Mouse (Mus musculus) cerebellum, adult (tissue): ENCODE results near the gene Sstr5.

Experiments used
- ATAC-seq: cut with Nextera tagmentation; 2 replicates; pipeline ENCODE4 v1.9.2; 2017; ENCODE audit warnings: mild to moderate bottlenecking, moderate library complexity, mixed read lengths; ENCODE audit not compliant: insufficient number of reproducible peaks, low FRiP score, low TSS enrichment

Sstr5 gene

DNA sequence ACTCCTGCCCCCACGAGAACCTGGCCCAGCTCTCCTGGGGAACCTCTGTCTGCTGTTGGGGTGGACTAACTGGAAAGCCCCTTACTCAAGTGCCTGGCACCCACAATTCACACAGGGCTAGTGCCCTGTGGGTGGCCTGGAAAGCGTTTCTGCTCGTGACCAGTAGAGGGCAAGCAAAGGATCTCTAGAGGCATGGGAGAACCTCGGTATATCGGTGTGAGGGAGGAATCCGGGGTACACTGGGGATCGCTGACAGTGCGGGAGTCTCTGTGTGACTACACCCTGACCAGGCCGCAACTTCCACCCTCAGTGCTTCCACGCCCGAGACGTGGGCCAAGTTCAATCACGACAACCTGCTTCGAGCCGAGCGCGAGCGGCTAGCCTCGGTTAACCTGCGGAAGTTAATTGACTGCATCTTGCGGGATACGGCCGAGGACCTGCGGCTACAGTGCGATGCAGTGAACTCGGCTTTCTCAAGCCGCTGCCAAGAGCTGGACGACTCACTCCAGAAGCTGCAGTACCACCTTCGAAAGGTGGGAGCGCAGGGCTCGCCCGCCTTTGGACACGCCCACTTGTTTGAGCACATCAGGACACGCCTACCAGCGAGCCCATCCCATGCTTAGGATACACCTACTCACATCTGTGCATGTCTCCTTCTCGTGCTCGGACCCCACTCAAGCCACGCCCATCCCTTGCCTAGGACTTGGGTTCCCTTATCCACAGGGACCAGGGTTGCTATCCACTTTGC, 22.6 kb downstream of the Sstr5 start:
- no peak for ATAC-seq

DNA sequence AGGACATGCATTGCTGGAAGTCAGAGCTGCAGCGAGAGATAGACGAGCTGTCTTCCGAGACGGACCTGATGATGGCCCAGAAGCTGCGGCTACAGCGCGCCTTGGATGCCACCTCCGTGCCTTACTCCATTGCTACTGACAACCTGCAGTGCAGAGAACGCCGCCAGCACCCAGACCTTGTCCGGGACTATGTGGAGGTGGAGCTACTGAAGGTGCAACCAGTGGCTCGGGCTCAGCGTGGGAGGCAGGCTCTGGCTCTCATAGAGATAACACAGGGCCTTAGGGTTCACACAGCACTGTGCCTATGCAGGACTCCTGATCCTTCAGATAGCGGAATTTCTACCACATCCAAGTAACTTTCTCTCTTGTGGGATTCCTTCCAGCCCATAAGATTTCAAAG, 25.0 kb downstream of the Sstr5 start:
- no peak for ATAC-seq

DNA sequence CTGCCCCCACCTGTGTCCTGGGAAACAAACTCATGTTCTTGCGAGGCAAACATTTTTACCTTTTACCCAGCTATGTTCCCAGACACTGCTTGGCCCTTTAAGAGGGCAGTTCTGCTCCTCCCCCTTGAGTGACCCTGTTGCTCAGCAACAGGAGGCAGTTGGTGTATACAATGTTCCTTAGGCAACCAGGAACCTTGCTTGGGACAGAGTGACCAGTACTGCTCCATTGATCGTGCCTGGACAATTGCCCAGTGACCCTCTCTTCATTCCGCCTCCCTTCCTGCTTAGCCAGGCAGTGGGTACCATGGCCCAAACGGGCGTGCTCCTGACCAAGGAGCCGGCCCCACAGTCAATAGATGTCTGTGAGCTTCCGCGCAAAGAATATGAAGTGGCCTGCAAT, 25.7 kb downstream of the Sstr5 start:
- ATAC-seq = no peak

DNA sequence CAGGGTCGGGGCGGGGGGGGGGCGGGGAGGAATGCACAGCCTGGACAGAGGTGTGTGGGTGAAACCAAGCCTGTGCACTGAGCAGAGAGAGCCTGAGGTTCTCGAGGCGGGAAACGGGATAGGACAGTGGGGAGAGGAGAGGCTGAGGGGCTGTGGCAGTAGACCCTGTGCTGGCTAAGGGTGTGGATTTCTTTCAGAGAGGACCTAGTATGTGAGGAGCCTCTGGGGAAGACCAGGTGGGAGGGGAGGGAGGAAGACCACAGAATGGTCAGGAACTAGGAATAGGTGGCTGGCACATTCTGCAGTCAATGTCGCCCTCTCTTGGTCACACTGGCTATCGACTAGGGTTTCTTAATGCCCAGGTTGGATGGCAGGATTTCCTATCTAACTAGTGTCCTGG, 27.3 kb downstream of the Sstr5 start:
- no peak for ATAC-seq

DNA sequence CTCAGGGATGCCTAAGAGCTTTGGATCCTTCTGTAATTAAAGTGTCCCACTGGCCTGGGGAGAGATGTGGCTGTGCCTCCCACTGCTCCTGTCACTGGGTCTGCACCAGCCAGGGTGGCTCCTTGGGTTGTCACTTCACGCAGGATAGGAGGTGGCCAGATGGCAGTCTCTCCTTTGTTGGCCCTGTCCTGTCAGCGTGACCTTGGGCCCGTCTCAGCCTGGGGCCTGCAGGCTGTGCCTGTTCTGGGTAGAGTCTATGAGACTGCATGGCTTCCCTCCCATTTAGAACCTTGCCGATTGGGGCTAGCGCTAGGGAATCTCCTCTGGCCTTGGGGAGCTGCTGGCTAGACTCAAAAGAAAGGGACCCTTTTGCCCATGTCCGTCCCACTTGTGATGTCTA, 28.8 kb downstream of the Sstr5 start:
- ATAC-seq = no peak

DNA sequence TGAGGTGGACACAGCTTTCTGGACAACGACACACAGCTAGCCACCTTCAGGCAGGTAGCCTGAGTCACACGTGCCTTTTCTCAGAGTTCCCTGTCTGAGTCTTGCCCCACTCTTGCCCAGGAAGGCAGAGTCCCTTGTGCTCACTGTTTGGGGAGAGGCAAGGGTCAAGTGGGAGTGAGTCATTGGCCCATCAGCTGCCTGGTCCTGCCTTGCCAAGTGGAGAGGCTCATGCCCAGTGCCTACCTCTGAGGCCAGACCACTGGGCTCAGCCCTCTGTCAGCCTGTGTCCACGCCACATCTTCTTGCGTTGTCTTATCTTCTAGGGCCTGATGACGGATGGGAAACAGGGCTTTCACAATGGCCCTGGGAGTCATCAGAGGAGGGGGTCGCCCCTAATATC, 29.3 kb downstream of the Sstr5 start:
- no peak for ATAC-seq

DNA sequence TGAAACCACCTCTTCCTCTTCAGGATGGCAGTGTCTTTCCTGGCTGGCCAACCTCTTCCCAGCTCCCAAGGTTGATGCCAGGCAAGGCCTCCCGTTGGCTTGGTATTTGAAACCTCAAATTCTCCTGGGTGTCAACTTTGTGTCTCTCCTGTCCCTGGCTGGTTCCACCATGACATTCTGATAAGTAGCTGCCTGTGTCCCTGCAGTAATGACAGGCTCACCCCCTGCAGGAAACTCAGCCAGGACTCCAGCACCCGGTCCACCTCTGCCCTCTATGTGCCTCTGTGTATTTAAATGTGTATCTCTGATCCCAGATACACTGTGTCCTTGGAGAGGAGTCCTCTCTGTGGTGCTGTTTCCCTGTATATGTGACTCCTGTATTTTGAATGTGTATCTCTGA, 30.8 kb downstream of the Sstr5 start:
- no peak for ATAC-seq

DNA sequence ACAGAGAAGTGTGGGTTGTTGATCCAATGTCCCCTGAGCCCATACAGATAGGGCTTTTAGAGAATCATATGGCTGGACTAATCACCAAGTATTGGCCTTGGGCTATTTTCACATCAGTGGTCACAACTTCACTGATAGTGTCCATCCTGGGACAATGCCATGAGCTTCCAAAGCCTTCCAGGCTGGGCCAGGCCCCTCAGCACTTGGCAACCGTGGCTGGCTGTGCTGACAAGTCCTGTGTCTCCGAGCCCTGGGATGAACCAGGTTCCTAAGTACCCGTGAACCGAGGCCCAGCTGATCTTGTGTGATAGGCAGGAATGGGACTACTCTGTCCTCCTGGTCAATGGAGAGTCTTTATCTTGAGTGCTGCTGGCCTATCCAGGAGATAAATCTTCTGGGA, 33.0 kb downstream of the Sstr5 start:
- ATAC-seq = no peak

DNA sequence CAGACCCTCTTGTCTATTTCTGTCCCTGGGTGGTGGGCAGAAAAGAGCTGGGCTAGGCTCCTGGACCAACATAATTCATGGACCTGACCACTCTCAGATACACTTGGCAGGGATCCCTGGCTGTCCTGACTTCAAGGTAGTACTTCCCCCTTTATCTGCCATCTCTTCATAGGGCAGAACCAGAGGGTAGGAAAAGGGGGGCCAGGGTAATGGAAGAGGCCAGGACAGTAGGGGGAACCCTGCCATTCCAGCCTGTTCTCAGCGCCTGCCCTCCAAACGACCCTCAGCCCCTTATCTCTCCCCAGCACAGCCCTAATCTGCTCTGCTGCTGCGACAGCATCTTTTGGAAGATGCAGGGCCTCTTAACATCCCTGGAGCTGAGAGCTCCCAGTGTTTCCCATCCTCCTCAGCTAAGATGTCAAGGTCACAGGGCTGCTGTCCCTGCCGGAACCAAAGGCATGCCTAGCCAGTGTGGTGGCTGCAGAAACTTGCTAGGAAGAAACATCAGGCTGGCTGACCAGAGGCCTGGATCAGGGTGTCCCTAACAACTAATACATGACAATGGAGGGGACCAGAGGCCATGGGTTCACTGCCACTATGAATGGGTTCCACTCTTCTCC, 33.7 kb downstream of the Sstr5 start:
- ATAC-seq = no peak

DNA sequence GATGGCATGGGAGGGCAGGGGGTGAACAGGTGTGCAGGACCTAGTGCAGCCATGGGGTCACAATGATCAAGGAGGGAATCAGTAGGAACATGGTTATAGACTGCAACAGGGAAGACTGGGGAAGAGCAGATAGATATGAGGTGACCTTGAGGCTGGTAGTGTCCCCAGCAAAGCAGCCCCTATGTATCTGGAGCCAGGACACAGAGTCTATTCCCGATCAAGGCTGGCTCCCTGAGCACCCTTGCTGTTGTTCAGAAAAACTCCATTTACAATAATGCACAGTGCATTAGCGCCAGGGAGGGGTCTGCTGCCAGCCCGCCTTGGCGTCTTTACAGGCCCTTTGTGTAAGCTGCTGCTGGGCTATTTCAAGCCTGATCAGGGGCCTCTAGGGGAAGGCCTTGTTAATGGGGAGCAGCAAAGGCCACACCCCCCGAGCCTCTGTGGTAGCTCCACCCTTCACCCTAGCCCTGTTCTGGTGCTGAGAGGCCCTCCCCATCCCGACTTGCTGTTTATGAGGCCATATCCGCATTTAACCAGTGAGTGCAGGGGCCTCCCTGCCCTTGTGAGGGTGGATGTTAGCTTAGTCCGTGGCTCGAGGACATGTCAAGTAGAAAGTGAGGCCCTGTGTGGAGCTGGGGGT, 34.7 kb downstream of the Sstr5 start:
- no peak for ATAC-seq

DNA sequence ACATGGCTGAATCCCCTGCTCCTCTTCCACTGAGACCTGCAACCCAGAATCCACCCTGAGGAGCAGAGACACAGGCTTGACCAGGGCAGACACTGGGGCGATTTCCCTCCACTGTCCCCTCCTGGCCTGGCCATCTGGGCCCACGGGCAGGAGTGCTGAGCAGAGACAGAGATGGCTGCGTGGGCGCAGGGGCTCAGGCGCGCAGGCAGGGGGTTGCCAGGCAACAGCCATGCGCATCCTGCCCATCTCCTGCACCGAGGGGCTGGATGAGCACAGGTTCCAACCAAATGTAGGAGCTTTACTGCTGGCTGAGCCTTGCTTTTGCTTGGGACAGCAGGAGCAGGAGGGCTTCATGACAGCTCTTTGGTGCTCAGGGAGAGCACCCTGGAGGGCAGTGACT, 40.5 kb downstream of the Sstr5 start:
- no peak for ATAC-seq

DNA sequence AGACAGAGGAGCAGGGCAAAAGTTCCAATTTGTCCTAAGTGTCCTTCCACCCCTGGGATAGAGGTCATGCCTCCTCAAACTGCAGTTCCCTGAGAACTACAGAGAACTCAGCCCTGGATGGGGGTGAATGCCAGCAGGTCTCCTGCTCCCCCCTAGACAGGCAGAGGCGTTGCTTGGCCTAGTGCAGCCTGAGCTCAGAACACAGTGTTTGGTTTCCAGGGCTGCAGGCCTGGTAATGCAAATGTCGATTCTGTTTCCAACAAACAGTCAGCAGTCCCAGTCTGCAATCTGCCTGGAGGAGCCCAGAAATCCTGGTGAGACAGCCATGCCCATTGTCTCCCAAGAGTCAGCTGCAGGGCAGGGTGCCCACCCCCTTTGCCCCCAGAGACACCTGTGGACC, 42.8 kb downstream of the Sstr5 start, which contains the start of gene Tekt4:
Gene Tekt4 (plus strand): TSS at position 344 of the 400 bp plus-strand sequence.
- ATAC-seq = no peak

DNA sequence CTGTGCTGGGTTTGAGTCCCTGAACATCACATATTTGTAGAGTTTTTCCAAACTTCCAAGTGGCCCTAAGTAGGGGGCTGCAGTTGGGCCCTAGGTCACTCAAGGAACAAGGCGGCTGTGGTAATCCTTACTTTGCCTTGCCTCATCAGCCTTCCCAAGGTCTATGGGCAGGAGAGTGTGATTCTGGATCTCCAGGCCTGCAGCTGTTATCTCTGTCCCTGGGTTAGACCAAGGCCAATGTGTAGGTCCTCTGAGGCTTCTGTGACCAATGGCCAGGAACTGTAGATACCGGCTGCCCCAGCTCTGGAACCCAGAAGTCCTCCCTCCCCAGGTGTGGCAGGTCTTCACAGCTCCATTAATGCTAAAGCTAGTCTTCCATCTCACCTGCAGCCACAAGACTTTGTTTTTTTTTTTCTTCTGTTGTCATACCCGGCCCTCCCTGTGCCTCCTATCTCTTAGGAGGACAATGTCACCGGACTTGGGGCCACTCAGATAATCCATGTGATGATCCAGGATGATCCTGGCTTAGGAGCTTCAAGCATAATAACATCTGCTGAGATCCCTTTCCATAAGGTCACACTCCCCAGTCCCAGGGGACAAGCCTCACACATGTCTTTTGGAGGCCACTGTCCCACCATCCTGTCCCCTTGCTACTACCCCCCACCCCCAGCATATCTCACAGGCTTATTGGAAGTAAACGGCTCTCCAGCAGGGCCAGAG, 44.7 kb downstream of the Sstr5 start:
- no peak for ATAC-seq

DNA sequence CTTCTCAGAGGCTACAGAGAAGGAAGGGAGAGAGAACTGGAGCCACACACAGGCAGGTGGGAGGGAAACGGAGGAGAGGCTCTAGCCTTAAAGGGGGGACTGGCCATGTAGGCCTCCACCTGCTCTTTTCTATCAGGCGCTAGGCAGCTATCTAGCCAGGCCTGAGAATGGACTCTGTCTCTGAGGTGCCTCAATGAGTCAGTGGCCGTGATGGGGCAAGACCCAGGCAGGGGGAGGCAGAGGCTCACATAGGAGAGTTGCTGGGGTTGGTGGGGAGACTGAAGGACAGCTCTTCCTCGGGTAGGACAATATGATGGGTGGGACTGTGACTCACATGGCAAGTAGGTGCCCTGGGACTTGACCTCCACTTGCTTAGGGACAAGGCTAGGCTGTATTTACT, 46.8 kb downstream of the Sstr5 start:
- no peak for ATAC-seq

DNA sequence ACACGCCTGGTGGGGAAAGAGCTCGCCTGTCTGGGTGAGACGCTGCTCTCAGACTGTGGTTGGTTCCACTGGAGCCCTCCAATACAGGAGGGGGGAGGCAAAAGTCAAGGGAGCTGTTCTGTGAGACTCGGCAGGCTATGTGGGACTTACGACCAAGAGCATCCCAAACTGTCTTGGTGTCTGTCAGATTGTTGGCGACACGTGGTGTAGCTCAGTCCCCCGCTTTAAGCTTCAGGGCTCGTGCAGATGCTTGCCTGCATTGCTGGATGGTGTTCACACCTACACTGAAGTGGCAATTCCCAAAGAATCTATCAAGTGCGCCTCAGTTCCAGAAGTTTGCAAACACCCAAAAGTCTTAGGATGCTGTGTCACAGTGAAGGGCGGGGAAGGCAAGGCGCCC, 49.2 kb downstream of the Sstr5 start:
- ATAC-seq = no peak

DNA sequence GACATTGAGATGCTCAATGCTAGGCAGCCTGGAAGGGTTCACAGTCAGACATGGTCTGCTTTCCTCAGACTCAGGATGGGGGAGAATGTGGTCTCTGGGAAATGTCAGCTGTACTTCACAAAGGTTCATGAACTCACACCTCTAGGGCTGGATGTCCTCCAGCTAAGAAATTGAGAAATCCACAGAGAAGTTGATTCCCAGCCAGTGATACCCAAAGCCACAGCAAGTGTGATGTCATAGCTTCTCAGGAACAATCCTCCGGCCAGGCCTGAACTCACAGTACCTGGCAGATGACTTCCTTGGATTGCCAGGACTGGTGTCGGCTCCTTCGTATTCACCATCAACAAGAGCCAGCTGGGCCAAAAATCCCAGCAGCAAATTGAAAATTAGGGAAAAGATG, 51.2 kb downstream of the Sstr5 start:
- ATAC-seq = no peak

DNA sequence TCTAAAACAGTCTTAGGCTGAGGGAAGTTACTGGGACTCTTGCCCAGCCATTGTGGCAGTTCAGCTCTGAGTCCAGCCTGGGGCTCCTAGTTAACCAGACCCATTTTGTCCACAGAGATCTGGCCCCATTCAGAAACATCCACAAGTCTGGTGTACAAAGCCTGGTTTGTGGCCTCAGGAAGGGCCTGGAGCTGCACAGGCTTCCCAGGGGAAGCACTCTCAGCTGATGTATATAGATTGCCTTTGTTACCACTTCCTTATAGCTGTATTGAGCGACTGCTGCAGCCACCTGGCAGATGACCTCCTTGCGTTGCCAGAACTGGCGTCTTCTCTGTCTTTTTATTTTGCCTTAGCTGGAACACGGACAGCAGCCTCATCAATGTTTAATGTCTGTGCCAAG, 52.0 kb downstream of the Sstr5 start:
- no peak for ATAC-seq

DNA sequence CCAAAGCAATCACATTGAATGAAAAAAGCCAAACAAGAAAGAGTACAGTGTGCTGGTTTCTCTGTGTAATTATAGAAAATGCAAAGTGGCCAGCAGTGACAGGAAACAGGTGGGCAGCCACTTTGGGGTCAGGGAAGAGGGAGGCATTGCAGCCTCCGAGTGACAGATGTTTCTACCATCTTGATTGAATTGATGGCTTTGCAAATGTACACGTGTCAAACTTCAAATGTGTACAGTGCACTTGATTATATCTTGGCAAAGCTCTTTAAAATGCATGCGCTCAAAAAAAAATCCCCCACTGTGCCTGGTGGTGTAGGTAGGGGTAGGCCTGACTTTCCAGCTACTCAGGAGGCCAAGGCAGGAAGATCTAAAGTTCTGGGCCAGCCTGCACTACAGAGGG, 54.2 kb downstream of the Sstr5 start:
- no peak for ATAC-seq

DNA sequence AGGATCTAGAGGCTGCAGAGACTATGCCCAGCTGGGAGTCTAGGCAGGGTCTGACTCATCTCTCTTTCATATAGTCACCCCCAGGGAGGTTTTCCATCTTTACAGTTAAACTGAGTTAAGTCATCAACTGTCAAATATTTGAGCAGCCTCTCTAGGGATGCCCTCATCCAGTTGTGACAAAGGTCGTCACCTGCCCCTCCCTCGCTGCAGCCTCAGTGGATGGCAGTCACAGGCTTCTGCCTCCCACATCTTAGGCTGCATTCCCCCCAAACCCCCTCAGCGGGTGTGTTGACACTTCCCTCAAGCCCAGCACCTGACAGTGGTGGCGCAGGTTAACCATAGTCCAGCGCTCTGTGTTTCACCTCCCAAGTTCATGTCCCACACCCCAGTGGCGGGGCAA, 55.7 kb downstream of the Sstr5 start:
- ATAC-seq = no peak
